Mouse (Mus musculus) kidney, adult 8-10 months (tissue): ENCODE measurements around the gene Slco2b1.
"Not testable (repeated sequence)": the region's sequence is repeated elsewhere in the genome, so short reads cannot be mapped to it uniquely, and the experiment has no call there.

Experiments used
- DNase-seq, 2 experiments: peaks; one replicate each; pipeline ENCODE4 v3.0.0; 2022

Slco2b1 gene

GRCm38 (mm10) chr7:99711166-99711565 lies at the start of gene Slco2b1:
Slco2b1 (minus strand) TSS chr7:99711340.
- no peak for DNase-seq

- no peak for DNase-seq
These were observed 28.1 kb upstream of the Slco2b1 start for GRCm38 (mm10) chr7:99739276-99739675.

GRCm38 (mm10) chr7:99735491-99735890 lies 24.4 kb upstream of the Slco2b1 start:
- DNase-seq, result not testable (repeated sequence)

GRCm38 (mm10) chr7:99734612-99735011 lies 23.5 kb upstream of the Slco2b1 start:
- DNase-seq, result no peak

- DNase-seq, result no peak
These were observed 18.8 kb upstream of the Slco2b1 start, which contains the start of gene Olfr520 for GRCm38 (mm10) chr7:99729973-99730372. Olfr520 (plus strand) TSS chr7:99730273.

- no peak for DNase-seq
These were observed 5.4 kb upstream of the Slco2b1 start for GRCm38 (mm10) chr7:99716536-99716935.

- no peak for DNase-seq
These were observed 1.3 kb upstream of the Slco2b1 start for GRCm38 (mm10) chr7:99712431-99712830.

GRCm38 (mm10) chr7:99710476-99710875 lies 664 bp downstream of the Slco2b1 start:
- peak; percentile 52 to 79 for DNase-seq

GRCm38 (mm10) chr7:99709992-99710391 lies 1.1 kb downstream of the Slco2b1 start:
- DNase-seq, result no peak

- DNase-seq, result no peak
These were observed 2.4 kb downstream of the Slco2b1 start for GRCm38 (mm10) chr7:99708750-99709149.

- no peak for DNase-seq
These were observed 2.8 kb downstream of the Slco2b1 start for GRCm38 (mm10) chr7:99708301-99708721.

- no peak for DNase-seq
These were observed 3.5 kb downstream of the Slco2b1 start for GRCm38 (mm10) chr7:99707671-99708070.

- DNase-seq, result peak; percentile 23 to 48
These were observed 4.0 kb downstream of the Slco2b1 start for GRCm38 (mm10) chr7:99707038-99707595.

GRCm38 (mm10) chr7:99706341-99707037 lies 4.7 kb downstream of the Slco2b1 start:
- DNase-seq, result peak; percentile 36 to 53

- no peak for DNase-seq
These were observed 6.2 kb downstream of the Slco2b1 start for GRCm38 (mm10) chr7:99704736-99705519.

GRCm38 (mm10) chr7:99702201-99702600 lies 8.9 kb downstream of the Slco2b1 start:
- no peak for DNase-seq

- no peak for DNase-seq
These were observed 10.5 kb downstream of the Slco2b1 start for GRCm38 (mm10) chr7:99700641-99701040.

- no peak for DNase-seq
These were observed 11.4 kb downstream of the Slco2b1 start for GRCm38 (mm10) chr7:99699709-99700151.

- no peak for DNase-seq
These were observed 12.0 kb downstream of the Slco2b1 start for GRCm38 (mm10) chr7:99699106-99699505.

GRCm38 (mm10) chr7:99698576-99698975 lies 12.6 kb downstream of the Slco2b1 start:
- no peak for DNase-seq

- peak; percentile 58 to 72 for DNase-seq
These were observed 15.6 kb downstream of the Slco2b1 start for GRCm38 (mm10) chr7:99695471-99696057.

- not testable (repeated sequence) for DNase-seq
These were observed 16.7 kb downstream of the Slco2b1 start for GRCm38 (mm10) chr7:99694424-99694823.

GRCm38 (mm10) chr7:99693976-99694375 lies 17.2 kb downstream of the Slco2b1 start:
- no peak for DNase-seq
